Mouse (Mus musculus) ovary, postnatal 36 days (tissue): ENCODE results near the gene Cul4a.
"Not testable (repeated sequence)": the region's sequence is repeated elsewhere in the genome, so short reads cannot be mapped to it uniquely, and the experiment has no call there.

Source experiments
- DNase-seq: peaks from one replicate; pipeline ENCODE4 v3.0.0; 2022; ENCODE audit warnings: low spot score, mixed read lengths

Cul4a gene

GRCm38 (mm10) chr8:13105087-13105881 lies at the start of gene Cul4a, which contains the start of gene Pcid2:
TSS of gene Cul4a (plus strand) at chr8:13105621.
TSS of gene Pcid2 (minus strand) at chr8:13105459.
- peak; percentile 97 for DNase-seq

GRCm38 (mm10) chr8:13057351-13057750 lies 48.1 kb upstream of the Cul4a start:
- DNase-seq, result no peak

GRCm38 (mm10) chr8:13060441-13061150 lies 44.8 kb upstream of the Cul4a start, which contains the start of gene Proz:
TSS of gene Proz (plus strand) at chr8:13060914.
- no peak for DNase-seq

- no peak for DNase-seq
Observed at GRCm38 (mm10) chr8:13063112-13063511, 42.3 kb upstream of the Cul4a start.

- DNase-seq, result no peak
Observed at GRCm38 (mm10) chr8:13073255-13073654, 32.2 kb upstream of the Cul4a start.

GRCm38 (mm10) chr8:13075044-13075443 lies 30.4 kb upstream of the Cul4a start:
- no peak for DNase-seq

GRCm38 (mm10) chr8:13075579-13075978 lies 29.8 kb upstream of the Cul4a start:
- not testable (repeated sequence) for DNase-seq

- DNase-seq, result no peak
Observed at GRCm38 (mm10) chr8:13077542-13077941, 27.9 kb upstream of the Cul4a start.

- peak; percentile 91 for DNase-seq
Observed at GRCm38 (mm10) chr8:13104691-13105086, 732 bp upstream of the Cul4a start.

GRCm38 (mm10) chr8:13105908-13106551 lies 609 bp downstream of the Cul4a start:
- no peak for DNase-seq

GRCm38 (mm10) chr8:13107990-13108638 lies 2.7 kb downstream of the Cul4a start:
- no peak for DNase-seq

- DNase-seq, result no peak
Observed at GRCm38 (mm10) chr8:13108967-13109366, 3.5 kb downstream of the Cul4a start.

- no peak for DNase-seq
Observed at GRCm38 (mm10) chr8:13109416-13109960, 4.1 kb downstream of the Cul4a start.

- no peak for DNase-seq
Observed at GRCm38 (mm10) chr8:13111917-13112316, 6.5 kb downstream of the Cul4a start.

- no peak for DNase-seq
Observed at GRCm38 (mm10) chr8:13113232-13113631, 7.8 kb downstream of the Cul4a start.

GRCm38 (mm10) chr8:13117096-13117495 lies 11.7 kb downstream of the Cul4a start:
- DNase-seq, result no peak

- no peak for DNase-seq
Observed at GRCm38 (mm10) chr8:13118516-13118915, 13.1 kb downstream of the Cul4a start.

GRCm38 (mm10) chr8:13120882-13121665 lies 15.7 kb downstream of the Cul4a start:
- DNase-seq, result no peak

GRCm38 (mm10) chr8:13122887-13123421 lies 17.5 kb downstream of the Cul4a start:
- DNase-seq, result no peak

GRCm38 (mm10) chr8:13124897-13125296 lies 19.5 kb downstream of the Cul4a start:
- DNase-seq, result no peak

GRCm38 (mm10) chr8:13132220-13132619 lies 26.8 kb downstream of the Cul4a start:
- peak; percentile 24 for DNase-seq
